Comparison of ENCODE assay signal across 17 mouse cellular contexts in genomic region chr17:34270940-34271339, GRCm38 (mm10). TPM values are rescaled to one million over a fixed set of nuclear protein-coding genes. Genes with fewer than 3 reads are reported as not detected.
"Had no signal": no experiment of that assay in that cellular context is flagged by ENCODE, and none has a peak within 500 bp of the region (broad histone marks: within the 10 kb centered on the region; RNA-seq: fewer than 3 reads in every experiment).

No protein-coding gene starts in this region.

- H3K4me2 ChIP-seq: lung, embryonic 14.5 days; midbrain, embryonic 12.5 days; neural tube, embryonic 12.5 days had no signal

- H3K36me3 ChIP-seq: midbrain, embryonic 10.5 days; midbrain, embryonic 12.5 days; neural tube, embryonic 12.5 days had no signal

- H3K27ac ChIP-seq: liver, embryonic 14.5 days; midbrain, embryonic 10.5 days; midbrain, embryonic 12.5 days; neural tube, embryonic 12.5 days had no signal

- H3K4me3 ChIP-seq: midbrain, embryonic 10.5 days; midbrain, embryonic 12.5 days; neural tube, embryonic 12.5 days had no signal

- H3K4me1 ChIP-seq: midbrain, embryonic 10.5 days; midbrain, embryonic 12.5 days; neural tube, embryonic 12.5 days had no signal

- H3K27me3 ChIP-seq: midbrain, embryonic 12.5 days; neural tube, embryonic 12.5 days had no signal

- H3K9me3 ChIP-seq: midbrain, embryonic 10.5 days; midbrain, embryonic 12.5 days; neural tube, embryonic 12.5 days had no signal

- DNase-seq: lung, adult 18-20 months; lung, embryonic 14.5 days; lung, postnatal 10 days; lung, postnatal 4 days; midbrain, embryonic 14.5 days; right cerebral cortex, postnatal 14 days; thymus, adult 18-20 months; thymus, postnatal 14 days; thymus, postnatal 36 days had no signal

- H3K9ac ChIP-seq: liver, embryonic 14.5 days; lung, embryonic 14.5 days; midbrain, embryonic 12.5 days; neural tube, embryonic 12.5 days had no signal

RNA-seq across cellular contexts. Expression of gene H2-Aa, which starts 16.7 kb away (rescaled TPM):
- polyA plus RNA-seq: midbrain, embryonic 10.5 days had no signal

RNA-seq across cellular contexts. Expression of gene H2-Ob, which starts 32.2 kb away (rescaled TPM):
- polyA plus RNA-seq: lung, embryonic 14.5 days; midbrain, embryonic 10.5 days; midbrain, embryonic 12.5 days; midbrain, embryonic 14.5 days; neural tube, embryonic 12.5 days; neural tube, embryonic 14.5 days had no signal

RNA-seq across cellular contexts. Expression of gene H2-Eb2, which starts 54.5 kb away (rescaled TPM):
- polyA plus RNA-seq: liver, embryonic 14.5 days; liver, embryonic 16.5 days; lung, embryonic 14.5 days; midbrain, embryonic 10.5 days; midbrain, embryonic 12.5 days; midbrain, embryonic 14.5 days; neural tube, embryonic 12.5 days; stomach, embryonic 14.5 days; stomach, embryonic 16.5 days had no signal
